Mouse (Mus musculus) heart, postnatal 25 days (tissue): ENCODE measurements at regions not wholly inside any gene's neighbourhood (a gene's known extent, or its start where the extent isn't known, plus 50 kb on each side); places are given as distances from the start of the nearest gene placed in this dataset.

ENCODE experiments used
- DNase-seq: peaks from one replicate; pipeline ENCODE4 v3.0.0; 2022; ENCODE audit warnings: low spot score
- intact Hi-C: fragments of 180-260 bp; cut with DNase I; formaldehyde crosslinking; loops from one replicate; pipeline ENCODE4 v1.15.1; 2025

DNA sequence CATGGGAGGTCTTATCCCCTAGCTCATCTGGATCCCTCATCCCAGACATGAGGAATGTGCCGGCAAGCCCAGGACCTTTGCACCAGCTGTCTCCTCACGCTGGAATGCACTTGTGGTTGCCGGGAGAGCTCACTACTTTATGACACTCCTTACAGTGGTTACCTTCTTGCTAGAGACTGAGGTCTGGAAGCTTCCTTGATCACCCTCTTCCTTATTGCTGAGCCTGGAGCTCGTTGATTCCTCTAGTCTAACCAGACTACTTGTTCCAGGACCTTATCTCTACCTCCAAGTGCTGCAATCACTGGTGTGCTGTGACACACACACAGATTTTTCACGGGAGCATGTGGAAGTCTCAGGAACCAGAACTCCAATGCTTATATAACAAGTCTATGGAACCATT lies 411.6 kb upstream of the Tbx3 start:
- no peak for DNase-seq
- intact Hi-C loops, result no loop called here

GRCm38 (mm10) chr5:119265149-119265890 lies 405.1 kb upstream of the Tbx3 start:
- intact Hi-C loops, result no loop called here
- peak; percentile 8 for DNase-seq

- intact Hi-C loops, result no loop called here
- DNase-seq, result no peak
Measured at GRCm38 (mm10) chr5:119271234-119271852, 399.1 kb upstream of the Tbx3 start.

- intact Hi-C loops, result no loop called here
- DNase-seq, result no peak
Measured at GRCm38 (mm10) chr5:119273203-119273602, 397.3 kb upstream of the Tbx3 start.

DNA sequence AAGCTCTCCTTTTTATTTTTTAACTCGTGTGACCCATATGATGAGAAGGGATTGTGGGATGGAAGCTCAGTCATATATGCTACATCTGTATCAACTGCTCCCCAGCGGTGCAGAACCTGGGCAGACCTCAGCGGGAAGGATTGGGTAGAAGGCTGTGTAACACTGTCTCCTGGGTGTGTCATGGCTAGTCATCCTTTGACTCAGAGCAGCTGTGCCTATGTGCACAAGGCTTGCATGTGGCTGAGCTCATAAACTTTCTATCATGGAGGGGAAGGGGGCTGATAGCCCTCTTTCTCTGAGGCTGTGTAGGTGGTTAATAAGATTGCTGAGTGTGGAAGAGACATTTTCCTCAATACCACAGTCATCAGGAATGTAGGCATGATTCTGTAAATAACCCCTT lies 396.9 kb upstream of the Tbx3 start:
- intact Hi-C loops, result no loop called here

GRCm38 (mm10) chr5:119274817-119275494 lies 395.5 kb upstream of the Tbx3 start:
- DNase-seq, result no peak
- intact Hi-C loops, result no loop called here

More for the DNA sequence above, 396.9 kb upstream of the Tbx3 start:
- no peak for DNase-seq

GRCm38 (mm10) chr5:119280146-119280545 lies 390.3 kb upstream of the Tbx3 start:
- intact Hi-C loops, result no loop called here
- DNase-seq, result no peak

DNA sequence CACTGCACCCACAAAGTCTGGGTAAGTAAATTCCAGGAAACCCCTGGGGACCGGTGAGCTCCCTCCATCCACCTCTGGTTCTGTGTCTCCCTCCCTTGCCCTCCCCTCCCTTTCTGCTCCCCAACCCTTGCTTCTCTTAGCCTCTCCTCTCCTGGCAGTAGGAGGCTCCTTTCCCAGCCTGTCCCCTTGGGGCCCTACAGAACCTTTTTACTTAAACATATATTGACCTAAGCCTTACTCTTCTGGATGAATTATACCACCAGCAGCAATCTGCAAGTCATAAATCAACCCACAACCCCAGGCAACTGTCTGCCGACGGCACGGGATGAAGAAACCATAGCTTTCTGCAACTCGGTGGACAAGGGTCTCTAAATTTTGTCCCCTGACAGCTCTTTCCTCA lies 380.7 kb upstream of the Tbx3 start:
- intact Hi-C loops, result no loop called here
- DNase-seq, result no peak

- intact Hi-C loops, result no loop called here
- no peak for DNase-seq
Measured at GRCm38 (mm10) chr5:119292323-119292722, 378.1 kb upstream of the Tbx3 start.

GRCm38 (mm10) chr5:119292889-119293288 lies 377.6 kb upstream of the Tbx3 start:
- DNase-seq, result no peak
- intact Hi-C loops, result no loop called here

GRCm38 (mm10) chr5:119299311-119299710 lies 371.2 kb upstream of the Tbx3 start:
- intact Hi-C loops, result no loop called here
- DNase-seq, result no peak

DNA sequence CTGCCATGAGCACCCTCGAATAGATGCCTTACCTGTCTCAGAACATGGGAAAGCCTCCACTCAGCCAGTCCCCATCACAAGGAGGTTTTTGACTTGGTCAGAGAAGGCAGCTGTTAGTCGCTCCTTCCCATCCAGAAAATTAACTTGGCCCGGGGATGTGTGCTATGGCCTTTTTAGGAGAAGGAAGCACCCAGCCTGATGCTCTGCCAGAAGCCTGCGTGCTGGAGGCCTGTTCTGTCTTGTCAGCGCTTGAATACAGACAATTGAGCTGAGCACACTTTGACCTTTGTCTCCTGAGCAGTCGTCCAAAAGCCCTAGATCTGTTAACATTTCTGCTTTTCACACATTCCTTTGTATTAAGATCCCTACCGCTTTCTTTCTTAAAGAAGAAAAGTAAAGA lies 370.4 kb upstream of the Tbx3 start:
- DNase-seq, result no peak
- intact Hi-C loops, result no loop called here

- intact Hi-C loops, result no loop called here
- DNase-seq, result no peak
Measured at GRCm38 (mm10) chr5:119301539-119301938, 368.9 kb upstream of the Tbx3 start.

DNA sequence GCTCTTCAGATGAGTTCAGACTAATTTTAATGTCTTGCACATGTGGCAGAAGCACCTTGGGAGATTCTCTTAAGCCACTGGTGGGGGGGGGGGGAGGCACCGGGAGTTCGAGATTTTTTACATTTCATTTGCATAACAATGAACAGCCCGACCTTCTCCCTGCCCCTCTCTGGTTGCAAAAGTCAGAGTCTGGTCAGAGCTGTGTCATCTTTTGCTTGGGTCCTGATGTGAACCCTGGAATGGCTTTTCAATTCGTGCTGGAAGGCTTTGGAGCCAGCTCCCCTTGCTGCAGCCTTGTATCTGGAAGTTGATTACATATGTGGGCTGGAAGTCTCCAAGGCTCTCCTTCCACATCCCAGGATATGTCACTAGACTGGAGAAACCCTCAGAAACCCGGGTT lies 365.7 kb upstream of the Tbx3 start:
- DNase-seq, result no peak
- intact Hi-C loops, result no loop called here

DNA sequence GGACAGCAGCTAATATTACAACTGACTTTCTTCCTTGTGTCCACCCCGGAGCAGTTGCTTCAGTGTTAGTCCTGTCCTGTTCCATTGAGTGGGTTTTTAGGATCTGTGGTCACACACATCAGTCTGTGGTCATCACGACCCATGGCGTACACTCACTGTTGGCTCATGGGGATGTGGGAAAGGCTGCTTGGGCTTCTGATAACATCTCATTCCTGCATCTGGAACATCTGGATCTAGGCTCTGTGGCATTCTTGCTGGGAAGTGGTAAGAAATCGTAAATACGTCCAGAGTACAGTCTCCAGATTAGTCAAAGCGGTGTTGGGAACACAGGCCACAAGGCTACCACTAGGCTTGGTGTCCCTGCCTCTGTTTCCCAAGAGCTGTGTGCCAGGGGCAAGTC lies 362.7 kb upstream of the Tbx3 start:
- DNase-seq, result no peak
- intact Hi-C loops, result no loop called here

DNA sequence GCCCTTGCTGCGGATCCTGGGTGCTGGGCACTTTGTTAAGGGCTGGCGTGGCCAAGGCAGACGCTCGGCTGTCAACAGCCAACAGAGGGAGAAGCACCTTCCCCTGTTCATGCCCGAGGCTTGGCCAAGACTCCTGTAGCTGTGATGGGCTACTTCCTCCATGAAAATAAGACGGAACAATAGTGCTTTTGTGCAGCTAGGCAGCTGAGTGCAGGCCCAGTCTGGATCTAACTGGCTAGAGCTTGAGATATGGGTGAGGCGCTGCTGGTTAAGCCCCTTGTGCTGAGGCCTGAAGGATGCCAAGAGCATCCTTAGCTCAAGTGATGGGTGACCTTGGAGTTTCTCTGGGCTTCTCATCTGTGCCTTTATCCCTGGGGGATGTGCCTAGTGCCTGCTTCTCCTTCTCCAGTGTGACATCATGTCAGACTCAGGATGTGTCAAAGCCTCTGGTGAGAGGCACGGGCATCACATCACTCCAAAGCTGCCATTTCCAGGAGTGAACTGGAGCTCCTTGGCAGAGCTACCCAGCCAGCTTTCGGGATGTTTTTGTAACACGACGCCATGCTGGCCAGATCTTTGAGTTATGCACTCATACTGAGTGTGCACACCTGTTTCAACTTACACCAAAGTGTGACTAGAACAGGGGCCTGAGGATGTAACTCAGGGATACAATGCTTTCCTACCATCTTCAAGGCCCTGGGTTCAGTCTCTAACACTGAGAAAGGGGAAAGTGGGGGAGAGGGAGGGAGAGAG lies 360.1 kb upstream of the Tbx3 start:
- DNase-seq, result no peak
- intact Hi-C loops, result no loop called here

DNA sequence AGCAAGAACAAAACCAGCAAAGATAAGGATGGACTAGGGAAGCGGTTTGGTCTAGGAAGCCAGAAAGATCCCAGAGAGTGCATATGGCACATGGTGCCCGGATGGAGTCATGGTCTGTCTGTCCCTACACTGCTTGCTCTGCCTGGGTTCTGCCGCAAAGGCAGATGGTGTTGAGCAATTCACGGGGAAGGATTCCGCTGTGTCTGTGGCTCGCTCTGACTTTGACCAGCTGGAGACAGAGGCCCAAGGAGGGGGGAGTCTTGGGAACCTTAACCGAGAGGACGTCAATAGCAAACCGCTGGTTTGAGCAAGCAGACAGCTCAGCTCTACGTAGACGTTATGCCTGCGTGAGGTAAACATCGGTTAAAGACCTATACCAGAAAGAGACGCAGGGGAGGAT lies 357.7 kb upstream of the Tbx3 start:
- no peak for DNase-seq
- intact Hi-C loops, result no loop called here

- DNase-seq, result no peak
- intact Hi-C loops, result no loop called here
Measured at GRCm38 (mm10) chr5:119315149-119315548, 355.3 kb upstream of the Tbx3 start.

GRCm38 (mm10) chr5:119317617-119318016 lies 352.9 kb upstream of the Tbx3 start:
- intact Hi-C loops, result no loop called here
- no peak for DNase-seq

GRCm38 (mm10) chr5:119321368-119322144 lies 348.9 kb upstream of the Tbx3 start:
- intact Hi-C loops, result no loop called here
- DNase-seq, result no peak
